Mouse (Mus musculus) limb, embryonic 14.5 days (tissue): ENCODE results near the gene Adk. TPM values are rescaled to one million over a fixed set of nuclear protein-coding genes. Genes with fewer than 3 reads are reported as not detected.

Experiments
- ATAC-seq: fragments of 200-750 bp; cut with Nextera tagmentation; 2 replicates; pipeline ENCODE4 v1.8.0; 2017; ENCODE audit warnings: low read depth, moderate number of reproducible peaks, moderate TSS enrichment; ENCODE audit not compliant: low FRiP score
- DNase-seq: peaks from one replicate; pipeline ENCODE4 v3.0.0-alpha.2; 2015; ENCODE audit warnings: low spot score
- H3K27ac ChIP-seq: fragments of 300-500 bp; sonication (generic); replicated peaks from 2 replicates; pipeline ENCODE4 v1.5.1; 2014; ENCODE audit warnings: low read depth, mild to moderate bottlenecking, low read length, moderate library complexity, mixed read lengths
- H3K27me3 ChIP-seq: fragments of 300-500 bp; sonication (generic); 2 replicates; pipeline ENCODE4 v1.6.1; 2014; ENCODE audit warnings: low read length, mixed read lengths; ENCODE audit not compliant: control insufficient read depth, insufficient read depth
- H3K36me3 ChIP-seq: fragments of 300-500 bp; sonication (generic); 2 replicates; pipeline ENCODE4 v1.6.1; 2014; ENCODE audit warnings: mild to moderate bottlenecking, low read length, moderate library complexity, mixed read lengths; ENCODE audit not compliant: control insufficient read depth, insufficient read depth
- H3K4me1 ChIP-seq: fragments of 300-500 bp; sonication (generic); 2 replicates; pipeline ENCODE4 v1.6.1; 2014; ENCODE audit warnings: antibody characterized with exemption, low read length, mixed read lengths; ENCODE audit not compliant: control insufficient read depth, insufficient read depth
- H3K4me2 ChIP-seq: fragments of 300-500 bp; sonication (generic); replicated peaks from 2 replicates; pipeline ENCODE4 v1.6.1; 2014; ENCODE audit warnings: low read depth, mild to moderate bottlenecking, low read length, moderate library complexity; ENCODE audit not compliant: severe bottlenecking
- H3K4me3 ChIP-seq: fragments of 300-500 bp; sonication (generic); replicated peaks from 2 replicates; pipeline ENCODE4 v1.5.1; 2014; ENCODE audit warnings: low read length
- H3K9ac ChIP-seq: fragments of 300-500 bp; sonication (generic); 2 replicates; pipeline ENCODE4 v1.6.1; 2014; ENCODE audit warnings: mild to moderate bottlenecking, low read depth, low read length, moderate library complexity; ENCODE audit not compliant: severe bottlenecking
- H3K9me3 ChIP-seq: fragments of 300-500 bp; sonication (generic); 2 replicates; pipeline ENCODE4 v1.6.1; 2016; ENCODE audit warnings: low read length; ENCODE audit not compliant: control insufficient read depth
- POLR2A ChIP-seq: fragments of 200-500 bp; IDR thresholded peaks from 2 replicates; pipeline ENCODE4 v1.8.0; 2012; ENCODE audit warnings: inconsistent platforms, mild to moderate bottlenecking, moderate library complexity, borderline replicate concordance; ENCODE audit not compliant: insufficient read depth, insufficient read length; ENCODE audit errors: extremely low read depth
- WGBS: fragments of 180-500 bp; shearing (Covaris S2); extraction: QIAGEN DNeasy Blood & Tissue Kit; methylation state at CpG from one replicate; pipeline ENCODE4 v1.1.7; 2014; 5-methylcytosine and 5-hydroxymethylcytosine counted together
- polyA plus RNA-seq, 2 experiments: library from polyadenylated mRNA; depleted of rRNA in 1 of 2; stranded (reverse) in 1 of 2; unstranded in 1 of 2; fragments of >200 nt; fragmentation: Nextera tagmentation in 1 of 2; extraction: Ambion mirVana in 1 of 2; gene quantifications; 2 replicates each; pipeline versions ENCODE4 v1.2.1 to v1.2.3; 2012 to 2014

The Adk gene
- polyA plus RNA-seq, 2 experiments: 55.6 to 140 TPM

- Histone ChIP-seq H3K27me3 (no peaks in the 10 kb centered on the region), H3K4me2 (no peak overlapping the region), H3K9me3 (no peaks in the 10 kb centered on the region), H3K4me3 (no peak overlapping the region), H3K27ac (no peak overlapping the region), H3K36me3 (no peaks in the 10 kb centered on the region), H3K9ac (no peak overlapping the region), H3K4me1 (peaks cover 30% of the 10 kb centered on the region)
- WGBS: 73% methylated on average over 5 of the region's 5 CpGs
- ATAC-seq: no peak
- no peak for TF ChIP-seq POLR2A
- no peak for DNase-seq
Measured at GRCm38 (mm10) chr14:21085666-21086065, 33.3 kb downstream of the Adk start.

- H3K4me1 ChIP-seq: peaks cover 30% of the 10 kb centered on the region
- no peak for DNase-seq
Measured at GRCm38 (mm10) chr14:21086106-21086505, 33.7 kb downstream of the Adk start.

GRCm38 (mm10) chr14:21086827-21087351 is 34.5 kb downstream of the Adk start:
- peak overlapping the region; percentile 26; the same call in 1 of the 2 replicates for H3K4me2 ChIP-seq
- H3K9me3 ChIP-seq: no peaks in the 10 kb centered on the region
- peak; percentile 63 for DNase-seq
- no peak for TF ChIP-seq POLR2A
- WGBS: 5% methylated on average over 7 of the region's 7 CpGs
- peaks cover 30% of the 10 kb centered on the region for H3K4me1 ChIP-seq
- H3K9ac ChIP-seq: no peak overlapping the region
- no peak overlapping the region for H3K4me3 ChIP-seq
- ATAC-seq: peak; percentile 70; the same call in 1 of the 2 replicates
- no peaks in the 10 kb centered on the region for H3K36me3 ChIP-seq
- H3K27me3 ChIP-seq: no peaks in the 10 kb centered on the region
- H3K27ac ChIP-seq: peak overlapping the region; percentile 83

More at GRCm38 (mm10) chr14:21086106-21086505, 33.7 kb downstream of the Adk start:
- no peak for ATAC-seq
- H3K4me2 ChIP-seq: no peak overlapping the region
- H3K27me3 ChIP-seq: no peaks in the 10 kb centered on the region
- no peak for TF ChIP-seq POLR2A
- no peak overlapping the region for H3K9ac ChIP-seq
- H3K9me3 ChIP-seq: no peaks in the 10 kb centered on the region
- H3K4me3 ChIP-seq: no peak overlapping the region
- no peak overlapping the region for H3K27ac ChIP-seq
- no peaks in the 10 kb centered on the region for H3K36me3 ChIP-seq
- WGBS: 4% methylated on average over 2 of the region's 2 CpGs

- no peak for DNase-seq
- Histone ChIP-seq H3K4me3 (no peak overlapping the region), H3K36me3 (peaks cover 2% of the 10 kb centered on the region; the same call in 1 of the 2 replicates), H3K27ac (peak overlapping the region; percentile 83), H3K9ac (no peak overlapping the region), H3K9me3 (no peaks in the 10 kb centered on the region), H3K4me1 (peaks cover 30% of the 10 kb centered on the region), H3K27me3 (no peaks in the 10 kb centered on the region), H3K4me2 (0 out of 2 replicates have a peak overlapping the region, but pooled peaks have one; percentile 26)
- ATAC-seq: no peak
- WGBS: 44% methylated on average over 4 of the region's 4 CpGs
- TF ChIP-seq POLR2A: no peak
Measured at GRCm38 (mm10) chr14:21087390-21088060, 35.2 kb downstream of the Adk start.

- Histone ChIP-seq H3K4me2 (no peak overlapping the region), H3K27me3 (no peaks in the 10 kb centered on the region), H3K27ac (no peak overlapping the region), H3K4me1 (peaks cover 30% of the 10 kb centered on the region), H3K9me3 (no peaks in the 10 kb centered on the region), H3K36me3 (peaks cover 9% of the 10 kb centered on the region), H3K9ac (no peak overlapping the region), H3K4me3 (no peak overlapping the region)
- no peak for DNase-seq
- no peak for TF ChIP-seq POLR2A
- no peak for ATAC-seq
- WGBS: 62% methylated on average over 3 of the region's 3 CpGs
Measured at GRCm38 (mm10) chr14:21088731-21089130, 36.4 kb downstream of the Adk start.
